Mouse (Mus musculus) frontal cortex, postnatal 14 days (tissue): ENCODE data around the gene 1700066M21Rik.

Source experiments
- DNase-seq, 2 experiments: peaks; one replicate each; pipeline ENCODE4 v3.0.0; 2022; ENCODE audit warnings: low spot score in 2 of 2

The 1700066M21Rik gene

DNA sequence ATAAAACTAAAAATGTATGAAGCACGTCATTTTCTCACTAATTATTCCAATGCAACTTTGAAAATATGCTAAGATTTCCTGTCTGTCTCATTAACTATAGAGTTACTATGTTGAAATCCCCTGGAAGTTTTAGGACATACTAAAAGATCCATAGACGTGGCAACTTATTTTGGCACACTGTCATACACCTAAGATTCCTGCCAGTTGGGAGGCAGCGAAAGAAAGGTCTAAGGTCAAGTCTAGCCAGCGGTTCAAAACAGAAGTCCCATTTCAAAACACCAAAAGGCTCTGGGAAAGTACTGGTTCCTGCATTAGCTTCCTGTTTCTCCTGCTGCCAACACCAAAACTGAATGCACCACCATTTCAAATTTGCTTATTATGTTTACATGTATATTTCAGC lies 15.0 kb downstream of the 1700066M21Rik start:
- DNase-seq: no peak

DNA sequence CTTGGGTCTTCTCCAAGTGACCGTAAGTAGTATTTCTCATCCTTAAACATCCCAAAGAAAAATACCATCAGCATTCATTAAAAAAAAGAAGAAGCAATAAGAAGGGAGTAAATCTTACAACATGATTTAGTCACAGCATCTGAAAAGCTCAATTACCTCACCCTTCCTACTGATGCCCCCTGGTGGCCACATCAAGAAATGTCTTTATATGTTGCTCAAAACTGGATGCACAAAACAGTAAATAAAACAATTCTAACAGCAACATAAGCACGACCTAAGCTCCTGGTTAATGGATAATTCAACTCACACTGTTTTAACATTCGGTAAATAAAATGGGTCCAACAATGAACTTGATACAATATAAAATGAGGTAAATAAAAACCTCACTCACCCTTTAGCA lies 16.6 kb downstream of the 1700066M21Rik start:
- peak in 1 of 2 experiments; percentile 43 for DNase-seq

DNA sequence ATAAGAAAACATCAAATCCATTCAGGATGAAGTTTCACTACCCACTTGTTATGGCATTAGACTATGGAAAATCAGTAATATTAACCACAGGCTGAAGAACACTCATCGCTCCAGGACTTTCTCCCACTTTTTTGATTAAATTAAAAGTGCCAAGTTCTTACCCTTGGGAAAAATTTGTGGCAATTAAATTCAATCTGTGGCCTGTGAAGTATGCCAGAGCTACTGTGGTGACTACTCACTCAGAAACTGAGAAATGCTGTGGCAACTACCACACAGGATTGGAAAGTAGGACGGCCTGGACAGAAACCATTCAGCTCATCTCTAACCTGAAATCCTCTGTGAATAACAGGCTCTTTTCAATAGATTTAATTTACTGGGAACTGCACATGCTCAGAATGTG lies 22.9 kb downstream of the 1700066M21Rik start:
- DNase-seq: no peak

DNA sequence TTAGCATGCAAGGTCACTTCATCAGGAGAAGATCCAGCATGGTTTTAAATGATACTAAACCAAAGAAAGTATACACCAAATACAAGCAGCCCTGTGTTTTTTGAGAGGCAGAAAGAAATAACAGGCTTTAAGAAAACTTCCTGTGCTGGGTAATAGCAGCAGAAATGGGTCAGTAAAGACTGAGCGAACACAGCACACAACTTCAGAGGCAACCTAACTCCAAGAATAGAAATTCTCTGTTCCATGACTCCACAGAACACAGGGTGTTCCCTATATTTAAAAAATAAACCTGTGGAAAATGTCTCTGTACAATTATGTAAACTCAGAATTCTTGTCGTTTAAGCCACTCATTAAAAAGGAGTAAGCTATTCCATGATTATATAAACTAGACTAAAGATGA lies 23.5 kb downstream of the 1700066M21Rik start:
- no peak for DNase-seq

DNA sequence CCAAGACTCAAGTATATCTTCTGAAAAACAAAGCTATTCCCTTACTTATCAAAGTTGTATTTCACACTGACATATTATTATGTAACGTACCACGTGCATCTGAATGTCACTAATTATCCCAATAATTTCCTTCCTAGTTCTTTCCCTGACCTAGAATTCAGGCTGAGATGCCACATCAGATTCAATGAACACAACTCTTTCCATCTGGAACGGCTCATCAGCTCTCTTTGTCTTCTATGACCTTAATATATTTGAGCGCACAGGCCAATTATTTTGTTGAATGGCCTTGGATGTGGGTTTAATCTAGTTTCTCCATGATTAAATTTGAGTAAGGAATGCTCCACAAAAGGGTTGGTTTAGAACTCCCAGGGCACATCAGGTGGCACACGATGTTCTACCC lies 24.7 kb downstream of the 1700066M21Rik start:
- no peak for DNase-seq

DNA sequence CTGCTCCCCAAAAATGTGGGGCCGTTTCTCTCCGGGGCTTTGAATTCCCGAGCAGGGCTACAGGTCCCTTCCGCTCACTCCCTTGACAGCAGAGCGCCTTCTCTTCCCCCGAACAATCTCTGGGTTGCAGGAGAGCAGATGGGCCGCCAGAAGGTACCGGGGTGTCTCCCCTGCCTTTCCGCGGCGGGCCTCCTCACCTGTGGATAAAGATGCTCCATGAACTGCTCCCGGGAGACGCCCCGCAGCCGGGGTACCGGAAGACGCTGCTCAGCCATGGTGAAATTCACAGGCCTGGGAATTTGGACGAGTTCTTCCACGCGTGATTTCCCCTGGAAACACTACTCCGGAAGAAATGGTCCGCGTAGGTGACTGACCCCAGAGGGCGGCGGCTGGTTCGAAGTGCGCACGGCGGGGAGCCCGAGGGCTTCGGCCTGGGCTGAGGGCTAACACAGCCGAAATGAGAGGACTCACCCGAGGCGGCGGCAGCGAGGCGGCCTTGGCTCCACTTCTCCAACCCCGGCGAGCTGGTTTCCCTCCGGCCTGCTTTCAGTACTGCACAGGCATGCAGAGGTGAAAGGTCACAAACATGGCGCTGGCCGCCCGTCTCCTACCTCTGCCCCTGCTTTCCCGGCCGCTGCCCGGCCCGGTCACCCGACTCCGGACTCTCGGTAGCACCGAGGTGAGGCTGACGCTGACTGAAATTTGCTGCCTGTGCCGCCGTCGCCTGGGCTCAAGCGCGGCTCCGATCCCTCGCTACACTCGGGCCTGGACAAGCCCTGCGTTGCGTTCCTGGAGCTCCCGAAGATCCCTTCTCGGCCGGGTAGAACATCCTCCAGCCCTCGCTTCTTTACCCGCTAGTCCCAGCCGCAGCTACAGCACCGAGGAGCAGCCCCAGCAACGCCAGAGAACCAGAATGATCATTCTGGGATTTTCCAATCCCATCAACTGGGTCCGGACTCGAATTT lies 29.0 kb downstream of the 1700066M21Rik start, which contains the start of the genes Maip1 and Tyw5:
Gene Maip1, plus strand, starts transcription at position 142 of the 965 bp plus-strand sequence.
Gene Tyw5, minus strand, starts transcription at position 915 of the 965 bp plus-strand sequence.
- DNase-seq: peak; percentile 76 to 82

DNA sequence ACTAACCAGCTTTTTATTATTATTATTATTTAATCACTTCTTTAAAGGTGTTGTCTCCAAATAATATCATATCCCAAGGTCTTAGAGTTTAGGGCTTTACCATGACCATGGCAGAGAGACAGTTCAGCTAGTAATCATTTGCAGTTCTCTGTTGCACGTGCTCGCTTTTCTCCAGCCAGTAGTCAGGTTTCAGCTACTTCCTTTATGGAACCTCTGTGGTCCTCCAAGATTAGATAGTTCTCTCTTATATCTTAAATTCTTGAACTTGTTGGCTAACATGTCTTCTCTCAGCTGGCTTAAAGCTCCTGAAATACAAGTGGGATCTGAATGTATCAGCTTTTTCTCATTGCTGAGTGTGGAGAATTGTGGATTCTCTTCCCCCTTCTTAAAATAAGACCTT lies 31.6 kb downstream of the 1700066M21Rik start:
- DNase-seq: no peak

DNA sequence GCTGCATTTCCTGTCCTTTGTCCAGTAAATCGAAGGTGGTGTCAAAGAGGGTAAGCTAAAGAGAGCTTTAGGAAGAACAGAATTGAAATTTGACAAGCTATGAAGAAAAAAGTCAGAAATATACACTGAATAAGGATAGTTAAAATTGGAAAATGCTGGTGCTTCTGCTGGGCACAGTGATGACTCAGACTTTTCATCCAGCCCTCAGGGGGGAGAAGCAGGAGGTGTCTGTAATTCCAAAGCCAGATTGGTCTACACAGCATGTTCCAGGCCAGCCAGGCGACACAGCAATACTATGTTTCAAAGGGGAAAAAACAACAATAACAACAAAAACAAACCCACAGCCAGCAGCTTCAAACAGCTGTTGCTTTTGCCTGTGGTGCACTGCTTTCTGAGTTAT lies 36.0 kb downstream of the 1700066M21Rik start:
- no peak for DNase-seq

DNA sequence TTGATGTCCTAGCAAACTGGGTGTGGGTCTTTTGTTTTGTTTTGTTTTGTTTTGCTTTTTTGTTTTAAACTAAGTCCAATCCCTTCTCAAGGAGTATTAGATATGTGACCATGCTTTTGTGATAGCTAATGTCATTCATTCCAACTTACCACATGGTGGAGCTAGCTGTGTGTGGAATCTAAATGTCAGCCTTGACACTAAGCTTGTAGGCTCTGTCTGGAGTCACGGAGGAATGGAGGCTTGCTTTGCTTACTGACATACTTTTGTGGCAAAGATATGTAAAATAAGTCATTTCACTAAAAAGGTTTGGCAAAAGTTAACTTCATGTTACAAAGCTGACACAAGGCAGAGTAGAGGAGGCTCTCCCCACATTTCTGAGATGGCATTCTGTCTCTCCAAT lies 46.3 kb downstream of the 1700066M21Rik start:
- DNase-seq: no peak

DNA sequence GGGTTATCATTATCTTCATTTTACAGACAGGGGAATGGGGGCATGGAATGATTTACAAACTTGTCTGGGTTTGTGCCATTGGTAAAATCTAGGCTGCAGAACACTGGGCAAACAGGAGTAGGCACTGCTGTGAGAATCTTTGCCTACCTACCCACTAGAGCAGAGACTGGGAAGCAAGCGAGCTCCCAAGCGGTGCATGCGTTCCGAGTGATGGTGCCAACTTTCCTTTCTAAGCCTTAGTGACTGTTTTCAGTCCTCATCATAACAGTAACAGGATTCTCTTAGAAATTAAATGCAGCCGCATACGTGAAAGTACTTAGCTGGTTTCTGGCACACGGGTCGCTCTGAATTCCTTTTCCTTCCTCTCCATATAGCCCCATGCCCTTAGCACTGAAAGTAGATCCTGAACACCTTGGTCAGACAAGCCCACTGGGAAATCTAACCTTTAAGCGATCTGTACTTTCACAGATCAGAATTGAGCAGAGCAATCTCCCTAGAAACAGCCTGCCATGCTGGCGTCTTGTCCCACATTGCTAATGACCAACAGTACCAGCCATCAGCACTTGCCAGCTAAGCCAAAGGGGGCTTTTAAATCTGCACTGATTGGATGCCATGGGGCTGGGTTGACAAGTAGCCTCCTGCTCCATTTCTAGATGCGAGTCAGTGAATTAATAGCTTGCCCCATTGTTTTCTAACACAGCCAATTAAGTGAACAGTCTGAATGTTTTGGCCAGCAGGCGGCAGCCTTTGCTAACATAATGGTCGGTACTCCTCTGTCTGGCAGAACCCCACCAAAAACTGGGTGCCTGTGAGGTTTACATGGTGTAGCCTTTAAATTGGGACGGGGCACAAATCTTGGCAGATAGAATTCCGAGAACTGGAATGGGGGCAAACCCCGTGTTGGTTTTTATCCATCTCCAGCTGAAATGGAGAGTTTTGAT lies 51.2 kb downstream of the 1700066M21Rik start:
- peak; percentile 77 to 88 for DNase-seq

DNA sequence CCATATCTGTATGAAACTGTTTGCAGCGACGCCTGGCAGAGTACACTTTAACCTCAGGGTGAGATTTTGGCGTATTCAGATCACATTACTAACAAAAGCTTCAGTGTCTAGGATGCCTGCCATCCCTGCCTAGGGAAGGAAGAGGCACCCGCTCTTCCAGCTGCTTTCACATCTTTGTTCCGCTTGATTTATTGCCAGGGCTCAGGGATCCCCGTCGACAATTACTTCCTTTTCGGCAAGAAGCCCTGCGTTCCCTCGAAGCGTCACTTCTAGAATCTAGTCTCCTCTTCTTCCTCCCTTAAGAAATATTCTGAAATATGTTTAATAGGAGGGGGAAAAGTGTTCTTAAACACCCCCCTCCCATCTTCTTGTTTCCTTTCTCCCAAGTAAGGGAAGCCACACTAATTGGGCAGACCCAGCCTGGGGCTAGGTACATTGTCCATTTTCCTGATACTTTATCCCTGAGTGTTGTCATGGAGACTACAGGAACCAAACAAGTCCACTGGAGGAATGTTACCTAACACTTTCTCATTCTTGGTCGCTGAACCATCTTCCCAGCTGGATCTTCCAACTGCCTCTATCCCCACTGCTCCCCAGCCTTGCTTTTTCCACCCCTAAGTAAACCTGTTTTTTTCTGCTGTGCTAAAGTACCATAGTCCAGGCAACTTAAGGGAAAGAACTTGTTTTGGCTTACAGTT lies 52.5 kb downstream of the 1700066M21Rik start:
- DNase-seq: peak in 1 of 2 experiments; percentile 14

DNA sequence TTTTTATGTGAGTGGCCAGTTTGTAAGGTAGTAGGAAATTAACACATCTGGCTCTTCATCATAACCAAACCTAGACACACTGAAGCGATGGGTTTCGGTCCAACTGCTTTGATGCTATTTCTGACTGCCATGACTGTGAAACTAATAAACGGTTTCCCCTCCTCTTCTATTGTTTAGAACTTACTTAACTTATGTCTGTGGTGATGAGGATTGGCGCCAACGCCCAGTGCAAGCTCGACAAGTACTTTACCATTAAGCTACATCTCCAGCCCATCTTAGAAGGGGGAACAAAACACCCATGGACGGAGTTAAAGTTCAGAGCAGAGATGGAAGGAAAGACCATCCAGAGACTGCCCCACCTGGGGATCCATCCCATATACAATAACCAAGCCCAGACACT lies 55.7 kb downstream of the 1700066M21Rik start:
- no peak for DNase-seq
